Mouse (Mus musculus): ENCODE data around the gene Pih1d1.

DNA sequence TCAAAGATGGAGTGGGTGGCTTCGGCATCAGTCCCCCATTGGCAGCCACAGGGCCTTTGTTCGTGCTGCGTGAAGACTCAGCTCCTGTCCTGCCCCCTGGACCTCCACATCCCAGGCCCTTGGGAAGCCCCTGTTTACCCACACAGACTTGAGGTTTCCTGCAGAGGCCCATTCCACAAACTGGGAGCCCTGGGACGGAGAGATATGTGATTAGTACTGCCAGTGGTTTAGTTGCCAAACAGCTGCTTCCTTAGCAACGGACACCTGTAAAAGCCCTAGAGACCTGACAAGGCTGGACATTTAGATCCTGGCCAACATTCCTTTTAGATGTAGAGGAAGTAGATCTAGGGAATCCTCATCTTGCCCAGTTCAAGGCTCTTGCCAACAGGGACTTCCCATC, 12.2 kb upstream of the Pih1d1 start:
- TF ChIP-seq CTCF (conservative IDR thresholded peaks at IDR 0.05; ENCODE audit: insufficient read depth, insufficient read length, low read depth, low read length), result no peak
- TF ChIP-seq POLR2A (IDR thresholded peaks at IDR 0.05; ENCODE audit: low read depth, low read length), result no peak
